Mouse (Mus musculus): ENCODE data around the gene Retreg3. TPM values are rescaled to one million over a fixed set of nuclear protein-coding genes. Genes with fewer than 3 reads are reported as not detected.
A peak's percentile ranks its signal among the peaks of the same experiment; 100 is the strongest.

Gene Retreg3
- polyA plus RNA-seq, 1 experiment from 2014 or later = 18.8 TPM

DNA sequence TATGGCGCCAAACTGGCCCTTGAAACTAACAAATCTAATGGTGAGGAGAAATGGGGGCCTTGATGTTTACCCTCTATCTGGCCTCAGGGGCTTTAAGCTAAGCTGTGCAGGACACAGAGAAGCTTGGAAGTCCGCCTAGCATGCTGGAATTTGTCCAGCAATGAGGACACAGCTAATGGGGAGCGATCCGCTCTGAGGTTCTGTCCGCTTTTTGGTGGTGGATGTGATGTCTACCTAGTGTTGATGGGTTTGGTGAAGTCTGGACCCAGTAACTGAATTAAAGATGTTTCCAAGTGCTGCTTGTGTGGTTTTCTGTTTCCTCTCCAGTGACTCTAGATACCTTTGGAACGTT, 33.4 kb downstream of the Retreg3 start:
- no peaks in the 10 kb centered on the region for H3K27me3 ChIP-seq (replicated peaks; ENCODE audit: insufficient read depth, low read length)
- no peak overlapping the region for H3K4me3 ChIP-seq (ENCODE audit: low read depth, low read length)
- peaks cover 20% of the 10 kb centered on the region; the same call in 1 of the 2 replicates for H3K4me1 ChIP-seq (ENCODE audit: insufficient read depth, low read depth, low read length)
- H3K9ac ChIP-seq (replicated peaks; ENCODE audit: low read depth) = no peak overlapping the region
- H3K9me3 ChIP-seq (ENCODE audit: low read length) = no peaks in the 10 kb centered on the region
- H3K27ac ChIP-seq (ENCODE audit: low read length) = peak overlapping the region; percentile 85
- 69% methylated on average over 6 of the region's 6 CpGs for WGBS
- peak overlapping the region; percentile 96 for H3K4me2 ChIP-seq (replicated peaks; ENCODE audit: low read depth, low read length)
- DNase-seq (ENCODE audit: low spot score) = no peak
- no peak for ATAC-seq
- no peak for TF ChIP-seq CTCF (IDR thresholded peaks at IDR 0.05)
- TF ChIP-seq EP300 (IDR thresholded peaks at IDR 0.05) = no peak
- H3K36me3 ChIP-seq (ENCODE audit: insufficient read depth, low read length) = peaks cover 8% of the 10 kb centered on the region; the same call in 1 of the 2 replicates

DNA sequence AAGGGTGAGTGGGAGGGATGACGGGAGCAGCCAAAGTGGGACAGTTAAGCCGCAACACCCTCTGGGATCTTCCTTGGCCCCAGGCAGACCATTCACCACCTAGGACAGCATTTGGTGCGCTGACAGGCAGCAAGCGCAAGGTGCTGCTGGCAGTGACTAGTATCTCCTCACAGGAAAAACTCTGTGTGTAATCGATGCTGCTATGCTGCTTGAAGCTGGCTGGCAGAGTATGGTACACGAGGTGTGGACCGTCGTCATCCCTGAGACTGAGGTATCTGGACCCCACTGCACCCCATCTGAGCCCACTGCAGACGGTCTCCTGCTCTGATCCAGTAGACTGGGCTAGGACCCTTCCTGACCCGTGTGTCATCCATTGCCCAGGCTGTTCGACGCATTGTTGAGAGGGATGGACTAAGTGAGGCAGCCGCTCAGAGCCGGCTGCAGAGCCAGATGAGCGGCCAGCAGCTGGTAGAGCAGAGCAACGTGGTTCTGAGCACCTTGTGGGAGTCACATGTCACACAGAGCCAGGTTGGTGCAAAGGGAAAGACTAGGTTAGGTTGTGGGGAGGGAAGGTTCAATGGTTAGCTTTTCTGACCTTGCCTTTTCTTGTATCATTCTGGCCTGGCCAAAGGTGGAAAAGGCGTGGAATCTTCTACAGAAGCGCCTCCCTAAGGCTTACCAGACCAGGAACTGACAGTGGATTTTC, 33.9 kb downstream of the Retreg3 start:
- Histone ChIP-seq H3K4me1 (ENCODE audit: insufficient read depth, low read depth, low read length) (peaks cover 20% of the 10 kb centered on the region; the same call in 1 of the 2 replicates), H3K27ac (ENCODE audit: low read length) (peak overlapping the region; percentile 85; the same call in 1 of the 2 replicates), H3K27me3 (replicated peaks; ENCODE audit: insufficient read depth, low read length) (no peaks in the 10 kb centered on the region), H3K4me2 (replicated peaks; ENCODE audit: low read depth, low read length) (no peak overlapping the region), H3K36me3 (ENCODE audit: insufficient read depth, low read length) (peaks cover 5% of the 10 kb centered on the region; the same call in 1 of the 2 replicates), H3K9ac (replicated peaks; ENCODE audit: low read depth) (no peak overlapping the region), H3K9me3 (ENCODE audit: low read length) (no peaks in the 10 kb centered on the region), H3K4me3 (ENCODE audit: low read depth, low read length) (no peak overlapping the region)
- TF ChIP-seq CTCF (IDR thresholded peaks at IDR 0.05) (no peak), EP300 (IDR thresholded peaks at IDR 0.05) (no peak)
- DNase-seq (ENCODE audit: low spot score) (no peak), ATAC-seq (no peak)
- 89% methylated on average over 18 of the region's 18 CpGs for WGBS

DNA sequence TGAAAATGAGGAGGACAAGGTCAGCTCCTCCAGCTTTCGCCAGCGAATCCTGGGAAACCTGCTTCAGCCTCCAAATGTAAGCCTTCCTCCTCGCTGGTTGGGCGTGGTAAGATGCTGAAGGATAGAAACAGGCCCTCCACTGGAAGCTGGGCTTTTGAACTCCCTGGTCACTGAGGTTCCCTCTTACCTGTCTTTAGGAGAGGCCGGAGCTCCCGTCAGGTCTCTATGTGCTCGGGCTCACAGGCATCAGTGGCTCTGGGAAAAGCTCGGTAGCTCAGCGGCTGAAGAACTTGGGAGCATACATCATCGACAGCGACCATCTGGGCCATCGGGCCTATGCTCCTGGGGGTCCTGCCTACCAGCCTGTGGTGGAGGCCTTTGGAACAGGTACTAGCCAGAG, 34.9 kb downstream of the Retreg3 start:
- peaks cover 1% of the 10 kb centered on the region; the same call in 1 of the 2 replicates for H3K27me3 ChIP-seq (replicated peaks; ENCODE audit: insufficient read depth, low read length)
- H3K36me3 ChIP-seq (ENCODE audit: insufficient read depth, low read length) = peaks cover 3% of the 10 kb centered on the region; the same call in 1 of the 2 replicates
- no peaks in the 10 kb centered on the region for H3K9me3 ChIP-seq (ENCODE audit: low read length)
- H3K27ac ChIP-seq (ENCODE audit: low read length) = no peak overlapping the region
- DNase-seq (ENCODE audit: low spot score) (no peak), ATAC-seq (no peak)
- TF ChIP-seq CTCF (IDR thresholded peaks at IDR 0.05) (no peak), EP300 (IDR thresholded peaks at IDR 0.05) (no peak)
- no peak overlapping the region for H3K4me3 ChIP-seq (ENCODE audit: low read depth, low read length)
- H3K4me1 ChIP-seq (ENCODE audit: insufficient read depth, low read depth, low read length) = peaks cover 22% of the 10 kb centered on the region
- H3K9ac ChIP-seq (replicated peaks; ENCODE audit: low read depth) = no peak overlapping the region
- no peak overlapping the region for H3K4me2 ChIP-seq (replicated peaks; ENCODE audit: low read depth, low read length)
- WGBS = 95% methylated on average over 12 of the region's 12 CpGs

DNA sequence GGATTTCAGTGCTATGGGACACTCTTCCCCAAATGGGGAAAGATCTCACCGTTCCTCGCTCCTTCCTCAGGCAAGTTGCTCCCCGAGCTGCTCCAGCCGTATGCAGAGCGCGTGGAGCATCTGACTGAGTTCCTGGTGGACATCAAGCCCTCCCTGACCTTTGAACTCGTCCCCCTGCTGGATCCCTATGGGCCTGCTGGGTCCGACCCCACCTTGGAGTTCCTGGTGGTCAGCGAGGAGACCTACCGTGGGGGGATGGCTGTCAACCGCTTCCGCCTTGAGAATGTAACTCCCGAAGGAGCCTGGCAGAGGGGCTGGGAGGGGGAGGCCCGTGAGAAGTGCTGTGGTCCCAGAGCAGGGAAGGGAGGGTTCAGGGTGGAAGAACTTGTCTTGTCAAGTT, 35.4 kb downstream of the Retreg3 start:
- no peak overlapping the region for H3K4me3 ChIP-seq (ENCODE audit: low read depth, low read length)
- H3K4me2 ChIP-seq (replicated peaks; ENCODE audit: low read depth, low read length) = no peak overlapping the region
- TF ChIP-seq EP300 (IDR thresholded peaks at IDR 0.05) = no peak
- TF ChIP-seq CTCF (IDR thresholded peaks at IDR 0.05) = no peak; the same call in 1 of the 2 replicates
- WGBS = 87% methylated on average over 14 of the region's 14 CpGs
- H3K9me3 ChIP-seq (ENCODE audit: low read length) = no peaks in the 10 kb centered on the region
- H3K36me3 ChIP-seq (ENCODE audit: insufficient read depth, low read length) = no peaks in the 10 kb centered on the region
- H3K27ac ChIP-seq (ENCODE audit: low read length) = no peak overlapping the region
- H3K4me1 ChIP-seq (ENCODE audit: insufficient read depth, low read depth, low read length) = peaks cover 23% of the 10 kb centered on the region
- no peak for DNase-seq (ENCODE audit: low spot score)
- no peak for ATAC-seq
- peaks cover 7% of the 10 kb centered on the region; the same call in 1 of the 2 replicates for H3K27me3 ChIP-seq (replicated peaks; ENCODE audit: insufficient read depth, low read length)
- H3K9ac ChIP-seq (replicated peaks; ENCODE audit: low read depth) = no peak overlapping the region

DNA sequence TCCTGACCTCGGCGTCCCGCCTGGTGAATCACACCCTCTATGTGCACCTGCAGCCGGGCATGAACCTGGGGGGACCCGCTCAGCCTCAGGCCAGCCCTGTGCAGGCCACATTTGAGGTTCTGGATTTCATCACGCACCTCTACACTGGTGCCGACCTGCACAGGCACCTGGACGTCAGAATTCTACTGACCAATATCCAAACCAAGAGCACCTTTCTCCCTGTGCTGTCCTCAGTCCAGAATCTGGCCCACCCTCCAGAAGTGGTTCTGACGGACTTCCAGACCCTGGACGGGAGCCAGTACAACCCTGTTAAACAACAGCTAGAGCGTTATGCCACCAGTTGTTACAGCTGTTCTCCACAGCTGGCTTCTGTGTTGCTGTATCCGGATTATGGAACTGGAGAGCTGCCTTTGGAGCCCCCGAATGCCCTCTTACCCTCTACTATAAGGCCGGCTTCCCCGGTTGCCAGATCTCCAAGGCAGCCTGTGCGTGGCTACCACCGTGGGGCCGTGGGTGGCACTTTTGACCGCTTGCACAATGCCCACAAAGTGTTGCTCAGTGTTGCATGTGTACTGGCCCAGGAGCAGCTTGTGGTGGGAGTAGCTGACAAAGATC, 36.5 kb downstream of the Retreg3 start:
- Histone ChIP-seq H3K9me3 (ENCODE audit: low read length) (no peaks in the 10 kb centered on the region), H3K4me1 (ENCODE audit: insufficient read depth, low read depth, low read length) (peaks cover 23% of the 10 kb centered on the region), H3K9ac (replicated peaks; ENCODE audit: low read depth) (peak overlapping the region; percentile 75), H3K36me3 (ENCODE audit: insufficient read depth, low read length) (no peaks in the 10 kb centered on the region), H3K4me2 (replicated peaks; ENCODE audit: low read depth, low read length) (peak overlapping the region; percentile 90), H3K27ac (ENCODE audit: low read length) (peak overlapping the region; percentile 92), H3K27me3 (replicated peaks; ENCODE audit: insufficient read depth, low read length) (peaks cover 15% of the 10 kb centered on the region), H3K4me3 (ENCODE audit: low read depth, low read length) (peak overlapping the region; percentile 56)
- ATAC-seq = no peak
- 22% methylated on average over 19 of the region's 19 CpGs for WGBS
- no peak; the same call in 1 of the 2 replicates for TF ChIP-seq CTCF (IDR thresholded peaks at IDR 0.05)
- no peak for TF ChIP-seq EP300 (IDR thresholded peaks at IDR 0.05)
- peak; percentile 42 for DNase-seq (ENCODE audit: low spot score)

DNA sequence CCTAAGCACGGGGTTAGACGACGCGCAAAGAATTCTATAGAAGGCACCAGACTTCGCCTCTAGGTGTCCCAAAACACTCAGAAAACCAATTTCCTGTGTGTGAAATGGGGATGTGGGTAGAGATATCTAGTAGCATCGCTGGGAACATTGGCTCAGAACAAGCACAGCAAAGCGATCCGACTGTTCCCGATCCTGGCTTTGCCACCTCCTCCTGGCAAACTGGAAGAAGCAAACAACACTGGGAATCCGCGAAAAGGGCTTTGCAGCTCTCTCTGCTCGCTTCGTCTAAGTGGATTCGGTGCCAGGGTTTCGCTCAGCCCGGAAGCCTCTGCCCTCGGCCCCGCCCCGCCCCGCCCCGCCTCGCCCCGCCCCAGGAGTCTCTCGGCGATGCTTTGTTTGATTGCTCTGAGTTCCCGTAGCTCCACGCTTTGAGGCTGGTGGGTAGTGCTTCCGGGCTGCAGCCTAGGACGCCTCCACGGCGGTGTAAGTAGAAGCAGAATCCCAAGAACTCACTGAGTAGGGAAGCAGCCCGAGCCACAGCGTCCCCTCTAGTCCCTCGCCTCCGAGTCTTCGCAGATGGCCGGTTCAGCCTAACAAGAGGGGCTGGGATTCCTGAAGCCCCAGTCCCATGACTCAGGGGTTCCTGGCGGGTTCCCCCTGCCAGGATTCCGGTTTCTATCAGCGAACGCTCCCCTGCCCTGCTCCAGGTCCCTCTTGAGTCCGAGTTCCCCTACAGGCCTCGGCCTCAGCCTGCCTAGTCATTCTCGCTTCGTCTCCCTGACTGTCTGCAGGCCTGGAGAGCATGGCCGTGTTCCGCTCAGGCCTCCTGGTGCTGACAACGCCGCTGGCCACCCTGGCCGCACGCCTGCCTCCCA, 37.2 kb downstream of the Retreg3 start, which contains the start of gene Coasy:
Coasy (plus strand) TSS at position 358 of the 875 bp plus-strand sequence.
- peak within 1 kb of the TSS; percentile 75 for H3K9ac ChIP-seq (replicated peaks; ENCODE audit: low read depth)
- peak; percentile 97 for DNase-seq (ENCODE audit: low spot score)
- H3K4me2 ChIP-seq (replicated peaks; ENCODE audit: low read depth, low read length) = peak within 1 kb of the TSS; percentile 90
- peak within 1 kb of the TSS; percentile 92 for H3K27ac ChIP-seq (ENCODE audit: low read length)
- H3K36me3 ChIP-seq (ENCODE audit: insufficient read depth, low read length) = no peaks in the 10 kb centered on the region
- TF ChIP-seq EP300 (IDR thresholded peaks at IDR 0.05) (no peak), CTCF (IDR thresholded peaks at IDR 0.05) (peak; percentile 67)
- ATAC-seq = peak; percentile 89
- WGBS = under 1% methylated on average over 46 of the region's 51 CpGs
- H3K4me1 ChIP-seq (ENCODE audit: insufficient read depth, low read depth, low read length) = peaks cover 15% of the 10 kb centered on the region
- H3K9me3 ChIP-seq (ENCODE audit: low read length) = no peaks in the 10 kb centered on the region
- peaks cover 15% of the 10 kb centered on the region for H3K27me3 ChIP-seq (replicated peaks; ENCODE audit: insufficient read depth, low read length)
- H3K4me3 ChIP-seq (ENCODE audit: low read depth, low read length) = peak within 1 kb of the TSS; percentile 56

All from lung, postnatal 0 days (tissue).